8 mouse cellular contexts compared by ENCODE assay signal in genomic region chr12:110806301-110806970, GRCm38 (mm10). TPM values are rescaled to one million over a fixed set of nuclear protein-coding genes. Genes with fewer than 3 reads are reported as not detected.
A peak's percentile ranks its signal among the peaks of the same experiment; 100 is the strongest.
DNase-seq lines count a peak whose midpoint lies in the region; ATAC-seq lines count a peak whose summit lies in the region.

No protein-coding gene starts in this region.

- no peaks in the 10 kb centered on the region for H3K9me3 ChIP-seq in midbrain, embryonic 10.5 days (replicated peaks)
- no peaks in the 10 kb centered on the region for H3K9me3 ChIP-seq in midbrain, embryonic 13.5 days

- H3K4me1 ChIP-seq in midbrain, embryonic 10.5 days: peaks cover 30% of the 10 kb centered on the region
- H3K4me1 ChIP-seq in midbrain, embryonic 13.5 days (replicated peaks): peaks cover 34% of the 10 kb centered on the region

- H3K4me2 ChIP-seq in midbrain, embryonic 13.5 days (replicated peaks): no peak overlapping the region

- peak overlapping the region; percentile 13 for H3K27ac ChIP-seq in midbrain, embryonic 10.5 days (replicated peaks)
- no peak overlapping the region for H3K27ac ChIP-seq in midbrain, embryonic 13.5 days

- H3K4me3 ChIP-seq in midbrain, embryonic 10.5 days: no peak overlapping the region
- H3K4me3 ChIP-seq in midbrain, embryonic 13.5 days (replicated peaks): no peak overlapping the region

- no peaks in the 10 kb centered on the region for H3K27me3 ChIP-seq in midbrain, embryonic 10.5 days (ENCODE audit: low read depth, poor library complexity, severe bottlenecking)
- H3K27me3 ChIP-seq in midbrain, embryonic 13.5 days: no peaks in the 10 kb centered on the region

- 77% methylated on average over 3 of the region's 3 CpGs for WGBS in midbrain, embryonic 10.5 days
- 73% methylated on average over 3 of the region's 3 CpGs for WGBS in midbrain, embryonic 13.5 days

- peaks cover 67% of the 10 kb centered on the region for H3K36me3 ChIP-seq in midbrain, embryonic 10.5 days
- peaks cover 46% of the 10 kb centered on the region; the same call in 1 of the 2 replicates for H3K36me3 ChIP-seq in midbrain, embryonic 13.5 days

- no peak for ATAC-seq in midbrain, embryonic 13.5 days

- no peak overlapping the region for H3K9ac ChIP-seq in midbrain, embryonic 13.5 days (replicated peaks)

- DNase-seq in gastrocnemius, adult 8-10 months (ENCODE audit: low spot score in 2 of 2): peak; percentile 25 to 27
- no peak for DNase-seq in gastrocnemius, postnatal 36 days
- no peak for DNase-seq in midbrain, embryonic 10.5 days (ENCODE audit: low spot score)
- DNase-seq in brain, adult 2 months (ENCODE audit: low read depth, low spot score): peak; percentile 67
- peak; percentile 73 for DNase-seq in retina, postnatal 1 day
- no peak for DNase-seq in embryo, embryonic 10 days (ENCODE audit: low spot score)
- no peak for DNase-seq in left cerebral cortex, postnatal 25 days (ENCODE audit: low spot score in 2 of 2)

- intact Hi-C loops in gastrocnemius, postnatal 36 days (cut with DNase I): loop anchor here (5.0 kb wide), 1 partner anchor 69 kb away; the partner anchor contains the start of gene Wdr20
- intact Hi-C loops in left cerebral cortex, postnatal 25 days (cut with DNase I): no loop called here

RNA-seq across cellular contexts. Expression of gene Mok, which starts 34.3 kb away (rescaled TPM):
- under 1 TPM in 2 of 4 experiments, not detected in 2; 0.35 to 0.52 TPM for total RNA-seq in gastrocnemius, adult 8-10 months (2022)
- total RNA-seq in gastrocnemius, postnatal 36 days (2021): under 1 TPM in 1 of 2 experiments, not detected in 1; 0.37 TPM
- polyA plus RNA-seq in midbrain, embryonic 10.5 days (2016; fragmentation: Nextera tagmentation; extraction: Ambion mirVana): 10.1 and 11.7 TPM in 2 replicates
- 12.1 and 12.2 TPM in 2 replicates for polyA plus RNA-seq in midbrain, embryonic 13.5 days (2015; fragmentation: Nextera tagmentation; extraction: Ambion mirVana)
- total RNA-seq in left cerebral cortex, postnatal 25 days (2021): 10 to 100 TPM; 11.7 to 14.7 TPM

RNA-seq across cellular contexts. Expression of gene Zfp839, which starts 43.6 kb away (rescaled TPM):
- total RNA-seq in gastrocnemius, adult 8-10 months (2022): 1 to 10 TPM; 7.8 to 9.6 (median 8.4) TPM
- 1 to 10 TPM; 4.2 to 7.3 TPM for total RNA-seq in gastrocnemius, postnatal 36 days (2021)
- 4.8 and 5.4 TPM in 2 replicates for polyA plus RNA-seq in midbrain, embryonic 10.5 days (2016; fragmentation: Nextera tagmentation; extraction: Ambion mirVana)
- 3.9 and 4.3 TPM in 2 replicates for polyA plus RNA-seq in midbrain, embryonic 13.5 days (2015; fragmentation: Nextera tagmentation; extraction: Ambion mirVana)
- total RNA-seq in left cerebral cortex, postnatal 25 days (2021): 10 to 100 TPM; 11.2 to 11.5 TPM

Comparison
In these comparisons a context has a peak if more than half of its experiments do, and no peak if none do; other contexts are left out.
1. DNase-seq: peak in gastrocnemius, adult 8-10 months (2 of 2), brain, adult 2 months (single experiment) and retina, postnatal 1 day (single experiment); none in gastrocnemius, postnatal 36 days (0 of 2), midbrain, embryonic 10.5 days (single experiment), embryo, embryonic 10 days (single experiment) and left cerebral cortex, postnatal 25 days (0 of 2).
2. RNA of gene Mok, which starts 34.3 kb away (total RNA-seq): 11.7 to 14.7 TPM in left cerebral cortex, postnatal 25 days; 0.37 TPM in gastrocnemius, postnatal 36 days and 0.35 to 0.52 TPM in gastrocnemius, adult 8-10 months; every median in the first group is over 4 times any median in the second.